Mouse (Mus musculus): ENCODE data around the gene Dhrs7c. TPM values are rescaled to one million over a fixed set of nuclear protein-coding genes. Genes with fewer than 3 reads are reported as not detected.

Dhrs7c gene
- polyA plus RNA-seq, 1 experiment, result 0.08 TPM

GRCm38 (mm10) chr11:67808051-67808450 lies 10.1 kb downstream of the Dhrs7c start:
- Histone ChIP-seq H3K36me3 (ENCODE audit: control insufficient read depth, insufficient read depth) (no peaks in the 10 kb centered on the region), H3K27me3 (ENCODE audit: control insufficient read depth, insufficient read depth, insufficient read length) (peaks cover 4% of the 10 kb centered on the region), H3K4me3 (ENCODE audit: insufficient read depth, poor library complexity, severe bottlenecking) (no peak overlapping the region), H3K79me2 (ENCODE audit: control insufficient read depth, insufficient read depth) (no peaks in the 10 kb centered on the region), H3K79me3 (ENCODE audit: low read depth) (no peaks in the 10 kb centered on the region), H3ac (ENCODE audit: control insufficient read depth, insufficient read length, low read depth) (no peak overlapping the region)
- TF ChIP-seq MYOD1 (IDR thresholded peaks at IDR 0.05; ENCODE audit: control insufficient read depth, insufficient read length, low read depth) (no peak), USF1 (IDR thresholded peaks at IDR 0.05; ENCODE audit: low read depth) (no peak), CEBPB (IDR thresholded peaks at IDR 0.05; ENCODE audit: low read depth) (no peak)

GRCm38 (mm10) chr11:67811535-67811934 lies 13.5 kb downstream of the Dhrs7c start:
- Histone ChIP-seq H3K36me3 (ENCODE audit: control insufficient read depth, insufficient read depth) (no peaks in the 10 kb centered on the region), H3ac (ENCODE audit: control insufficient read depth, insufficient read length, low read depth) (no peak overlapping the region), H3K27me3 (ENCODE audit: control insufficient read depth, insufficient read depth, insufficient read length) (peaks cover 19% of the 10 kb centered on the region), H3K79me2 (ENCODE audit: control insufficient read depth, insufficient read depth) (no peaks in the 10 kb centered on the region), H3K4me3 (ENCODE audit: insufficient read depth, poor library complexity, severe bottlenecking) (no peak overlapping the region), H3K79me3 (ENCODE audit: low read depth) (no peaks in the 10 kb centered on the region)
- TF ChIP-seq MAX (IDR thresholded peaks at IDR 0.05) (no peak), MYOD1 (IDR thresholded peaks at IDR 0.05; ENCODE audit: control insufficient read depth, insufficient read length, low read depth) (no peak), CTCF (IDR thresholded peaks at IDR 0.05; ENCODE audit: control insufficient read depth, insufficient read depth, insufficient read length) (no peak), USF1 (IDR thresholded peaks at IDR 0.05; ENCODE audit: low read depth) (no peak), FOSL1 (IDR thresholded peaks at IDR 0.05; ENCODE audit: insufficient read depth, low read length, poor library complexity, severe bottlenecking) (no peak), MYOG (IDR thresholded peaks at IDR 0.05; ENCODE audit: control insufficient read depth, extremely low read depth, insufficient read length) (no peak), CEBPB (IDR thresholded peaks at IDR 0.05; ENCODE audit: low read depth) (no peak)

GRCm38 (mm10) chr11:67819604-67820003 lies 21.6 kb downstream of the Dhrs7c start:
- Histone ChIP-seq H3K79me3 (ENCODE audit: low read depth) (no peaks in the 10 kb centered on the region), H3K27me3 (ENCODE audit: control insufficient read depth, insufficient read depth, insufficient read length) (peaks cover 9% of the 10 kb centered on the region), H3K36me3 (ENCODE audit: control insufficient read depth, insufficient read depth) (no peaks in the 10 kb centered on the region), H3K79me2 (ENCODE audit: control insufficient read depth, insufficient read depth) (no peaks in the 10 kb centered on the region), H3K4me3 (ENCODE audit: insufficient read depth, poor library complexity, severe bottlenecking) (no peak overlapping the region), H3ac (ENCODE audit: control insufficient read depth, insufficient read length, low read depth) (no peak overlapping the region)
- TF ChIP-seq CTCF (IDR thresholded peaks at IDR 0.05; ENCODE audit: control insufficient read depth, insufficient read depth, insufficient read length), result peak; percentile 30
- no peak for TF ChIP-seq USF1 (IDR thresholded peaks at IDR 0.05; ENCODE audit: low read depth)

- TF ChIP-seq CTCF (IDR thresholded peaks at IDR 0.05; ENCODE audit: control insufficient read depth, insufficient read depth, insufficient read length) (peak; percentile 38), MAX (IDR thresholded peaks at IDR 0.05) (no peak)
- Histone ChIP-seq H3ac (ENCODE audit: control insufficient read depth, insufficient read length, low read depth) (no peak overlapping the region), H3K36me3 (ENCODE audit: control insufficient read depth, insufficient read depth) (no peaks in the 10 kb centered on the region), H3K79me3 (ENCODE audit: low read depth) (no peaks in the 10 kb centered on the region), H3K27me3 (ENCODE audit: control insufficient read depth, insufficient read depth, insufficient read length) (peaks cover 7% of the 10 kb centered on the region), H3K79me2 (ENCODE audit: control insufficient read depth, insufficient read depth) (no peaks in the 10 kb centered on the region), H3K4me3 (ENCODE audit: insufficient read depth, poor library complexity, severe bottlenecking) (no peak overlapping the region)
Observed at GRCm38 (mm10) chr11:67820221-67820620, 22.2 kb downstream of the Dhrs7c start.

GRCm38 (mm10) chr11:67821560-67821959 lies 23.6 kb downstream of the Dhrs7c start:
- Histone ChIP-seq H3K36me3 (ENCODE audit: control insufficient read depth, insufficient read depth) (no peaks in the 10 kb centered on the region), H3ac (ENCODE audit: control insufficient read depth, insufficient read length, low read depth) (no peak overlapping the region), H3K27me3 (ENCODE audit: control insufficient read depth, insufficient read depth, insufficient read length) (no peaks in the 10 kb centered on the region), H3K4me3 (ENCODE audit: insufficient read depth, poor library complexity, severe bottlenecking) (no peak overlapping the region), H3K79me2 (ENCODE audit: control insufficient read depth, insufficient read depth) (no peaks in the 10 kb centered on the region), H3K79me3 (ENCODE audit: low read depth) (no peaks in the 10 kb centered on the region)
- TF ChIP-seq CTCF (IDR thresholded peaks at IDR 0.05; ENCODE audit: control insufficient read depth, insufficient read depth, insufficient read length) (no peak), MYOG (IDR thresholded peaks at IDR 0.05; ENCODE audit: control insufficient read depth, extremely low read depth, insufficient read length) (no peak), MYOD1 (IDR thresholded peaks at IDR 0.05; ENCODE audit: control insufficient read depth, insufficient read length, low read depth) (no peak), USF1 (IDR thresholded peaks at IDR 0.05; ENCODE audit: low read depth) (no peak), FOSL1 (IDR thresholded peaks at IDR 0.05; ENCODE audit: insufficient read depth, low read length, poor library complexity, severe bottlenecking) (no peak), CEBPB (IDR thresholded peaks at IDR 0.05; ENCODE audit: low read depth) (no peak), MAX (IDR thresholded peaks at IDR 0.05) (no peak)

- no peaks in the 10 kb centered on the region for H3K27me3 ChIP-seq (ENCODE audit: control insufficient read depth, insufficient read depth, insufficient read length)
- TF ChIP-seq FOSL1 (IDR thresholded peaks at IDR 0.05; ENCODE audit: insufficient read depth, low read length, poor library complexity, severe bottlenecking) (no peak), MAX (IDR thresholded peaks at IDR 0.05) (no peak), CEBPB (IDR thresholded peaks at IDR 0.05; ENCODE audit: low read depth) (no peak)
- no peak overlapping the region for H3K4me3 ChIP-seq (ENCODE audit: insufficient read depth, poor library complexity, severe bottlenecking)
- no peak overlapping the region for H3ac ChIP-seq (ENCODE audit: control insufficient read depth, insufficient read length, low read depth)
- no peaks in the 10 kb centered on the region for H3K79me3 ChIP-seq (ENCODE audit: low read depth)
- no peaks in the 10 kb centered on the region for H3K79me2 ChIP-seq (ENCODE audit: control insufficient read depth, insufficient read depth)
- H3K36me3 ChIP-seq (ENCODE audit: control insufficient read depth, insufficient read depth), result no peaks in the 10 kb centered on the region
Observed at GRCm38 (mm10) chr11:67828360-67829059, 30.5 kb downstream of the Dhrs7c start.

All from C2C12 (cell line).